Mouse (Mus musculus) limb, embryonic 10.5 days (tissue): ENCODE results near the gene Lpcat2. TPM values are rescaled to one million over a fixed set of nuclear protein-coding genes. Genes with fewer than 3 reads are reported as not detected.

Source experiments
- DNase-seq: peaks from one replicate; pipeline ENCODE4 v3.0.0-alpha.2; 2017; ENCODE audit warnings: low spot score
- H3K27ac ChIP-seq: fragments of 300-500 bp; sonication (generic); 2 replicates; pipeline ENCODE4 v1.5.1; 2016; ENCODE audit warnings: mild to moderate bottlenecking
- H3K27me3 ChIP-seq: fragments of 300-500 bp; sonication (generic); 2 replicates; pipeline ENCODE4 v1.6.1; 2016; ENCODE audit warnings: low read depth, mild to moderate bottlenecking; ENCODE audit not compliant: poor library complexity, severe bottlenecking
- H3K36me3 ChIP-seq: fragments of 300-500 bp; sonication (generic); 2 replicates; pipeline ENCODE4 v1.6.1; 2016; ENCODE audit warnings: mild to moderate bottlenecking, moderate library complexity
- H3K4me1 ChIP-seq: fragments of 300-500 bp; sonication (generic); 2 replicates; pipeline ENCODE4 v1.6.1; 2016
- H3K4me3 ChIP-seq: fragments of 300-500 bp; sonication (generic); 2 replicates; pipeline ENCODE4 v1.5.1; 2016; ENCODE audit warnings: mild to moderate bottlenecking, moderate library complexity
- H3K9me3 ChIP-seq: fragments of 300-500 bp; sonication (generic); replicated peaks from 2 replicates; pipeline ENCODE4 v1.6.1; 2016; ENCODE audit warnings: mild to moderate bottlenecking
- WGBS: fragments of 180-500 bp; shearing (Covaris S2); methylation state at CpG from one replicate; pipeline ENCODE4 v1.1.7; 2016; 5-methylcytosine and 5-hydroxymethylcytosine counted together
- polyA plus RNA-seq: library from polyadenylated mRNA; unstranded; fragments of >200 nt; fragmentation: Nextera tagmentation; extraction: Ambion mirVana; gene quantifications from 2 replicates; pipeline ENCODE4 v1.2.1, GENCODE M21; 2016

Gene Lpcat2
- polyA plus RNA-seq, 1 experiment from 2014 or later: 7.8 TPM

DNA sequence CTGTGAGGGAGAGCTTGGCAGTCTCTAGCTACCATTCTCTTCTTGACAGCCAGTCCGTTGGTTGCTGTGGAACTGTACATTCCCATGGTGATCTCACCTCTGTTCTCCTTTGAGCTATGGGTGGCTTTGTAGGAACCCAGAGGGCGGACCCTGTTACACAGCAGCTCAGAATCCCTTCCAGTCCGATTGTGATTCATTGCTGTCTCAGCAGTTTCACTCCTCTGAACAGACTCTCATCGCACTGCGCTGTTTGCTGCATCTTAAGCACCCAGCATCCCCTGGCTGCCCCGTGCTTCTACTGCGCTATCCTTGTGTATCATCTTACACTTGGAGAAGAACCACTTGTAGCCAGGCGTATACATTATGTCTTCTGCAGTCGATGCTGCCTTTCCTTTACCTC lies 44.5 kb downstream of the Lpcat2 start:
- no peak for DNase-seq
- 88% methylated on average over 9 of the region's 9 CpGs for WGBS
- H3K27ac ChIP-seq: no peak overlapping the region
- no peaks in the 10 kb centered on the region for H3K4me1 ChIP-seq
- H3K9me3 ChIP-seq: no peaks in the 10 kb centered on the region
- H3K36me3 ChIP-seq: peaks cover 12% of the 10 kb centered on the region; the same call in 1 of the 2 replicates
- no peaks in the 10 kb centered on the region for H3K27me3 ChIP-seq
- H3K4me3 ChIP-seq: no peak overlapping the region

- WGBS: 94% methylated on average over 5 of the region's 5 CpGs
- no peak within 1 kb of the TSS for H3K27ac ChIP-seq
- no peak within 1 kb of the TSS for H3K4me3 ChIP-seq
- H3K9me3 ChIP-seq: no peaks in the 10 kb centered on the region
- no peak for DNase-seq
- H3K4me1 ChIP-seq: no peaks in the 10 kb centered on the region
- no peaks in the 10 kb centered on the region for H3K27me3 ChIP-seq
- peaks cover 12% of the 10 kb centered on the region; the same call in 1 of the 2 replicates for H3K36me3 ChIP-seq
Measured at GRCm38 (mm10) chr8:92901107-92901506, 46.0 kb downstream of the Lpcat2 start, which contains the start of gene Capns2. TSS of gene Capns2 (plus strand) at chr8:92901407.

DNA sequence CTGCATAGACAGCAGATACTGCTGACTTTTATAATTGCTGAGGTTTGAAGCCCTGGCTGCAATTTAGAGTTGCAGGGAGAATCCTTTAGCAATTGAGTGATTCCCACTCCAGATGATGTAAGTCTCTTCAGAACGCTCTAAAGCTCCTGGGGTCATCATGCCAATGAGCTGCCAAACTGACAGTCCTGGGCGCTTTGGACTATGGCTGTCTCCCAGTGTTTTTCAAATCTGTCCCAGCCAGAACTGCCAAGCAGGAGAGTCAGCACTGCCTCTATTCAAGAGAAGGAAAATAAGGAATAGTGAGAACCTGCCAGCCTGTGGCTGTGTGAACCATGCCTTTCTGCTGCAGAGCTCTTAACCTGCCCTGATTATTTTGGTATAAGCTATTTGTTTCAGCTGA lies 47.8 kb downstream of the Lpcat2 start:
- Histone ChIP-seq H3K9me3 (no peaks in the 10 kb centered on the region), H3K27ac (no peak overlapping the region), H3K36me3 (peaks cover 10% of the 10 kb centered on the region; the same call in 1 of the 2 replicates), H3K4me3 (no peak overlapping the region), H3K27me3 (no peaks in the 10 kb centered on the region), H3K4me1 (no peaks in the 10 kb centered on the region)
- 92% methylated on average over 2 of the region's 2 CpGs for WGBS
- DNase-seq: no peak

DNA sequence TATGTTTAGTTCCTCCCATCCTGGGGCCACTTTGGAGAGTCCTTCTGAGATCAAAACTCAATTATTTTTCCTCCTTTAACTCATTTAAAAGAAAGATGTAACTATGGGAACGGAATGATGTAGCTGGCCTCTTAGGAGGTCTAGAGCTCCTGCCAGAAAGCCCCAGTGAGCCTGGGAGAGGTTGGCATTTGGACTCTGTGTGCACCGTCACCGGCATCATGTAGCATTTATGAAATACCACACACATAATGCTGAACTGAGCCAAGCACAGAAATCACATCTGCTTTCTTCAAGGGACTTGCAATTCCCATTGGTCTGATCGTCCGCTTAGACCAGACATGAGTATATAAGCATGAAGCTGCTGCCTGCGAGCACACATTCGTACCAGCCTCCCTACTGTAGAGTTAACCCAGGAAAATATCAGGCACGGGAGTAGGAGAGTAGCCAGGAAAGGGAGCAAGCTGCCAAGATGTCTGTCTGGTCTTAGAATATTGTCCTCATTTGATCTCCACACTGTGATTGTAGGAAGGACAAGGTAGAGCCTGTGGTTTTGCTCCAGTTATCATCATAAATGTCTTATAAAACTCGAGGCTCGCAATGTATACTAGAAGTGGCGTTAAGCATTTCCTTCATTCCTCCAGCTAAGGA lies 48.5 kb downstream of the Lpcat2 start:
- Histone ChIP-seq H3K4me1 (no peaks in the 10 kb centered on the region), H3K36me3 (peaks cover 10% of the 10 kb centered on the region; the same call in 1 of the 2 replicates), H3K9me3 (no peaks in the 10 kb centered on the region), H3K4me3 (no peak overlapping the region), H3K27ac (no peak overlapping the region), H3K27me3 (no peaks in the 10 kb centered on the region)
- DNase-seq: no peak
- 93% methylated on average over 11 of the region's 11 CpGs for WGBS

DNA sequence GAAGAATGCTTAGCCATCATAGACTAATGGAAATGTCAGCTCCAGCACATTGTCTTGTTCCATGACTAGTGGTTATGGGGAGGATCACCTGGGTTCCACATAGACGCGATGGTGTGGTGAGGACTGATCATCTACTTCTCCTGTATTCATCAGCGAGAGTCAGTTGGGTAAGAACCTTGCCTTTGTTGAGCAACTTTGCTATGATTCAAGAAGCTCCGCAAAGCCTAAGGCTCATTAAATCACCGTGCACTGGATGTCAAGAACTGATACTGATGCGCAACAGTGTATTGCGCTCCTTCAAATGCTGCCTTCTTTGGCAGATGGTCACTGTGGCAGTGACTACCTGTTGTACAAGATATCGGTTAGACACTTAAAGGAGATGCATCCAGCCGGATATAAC lies 51.4 kb downstream of the Lpcat2 start:
- no peak overlapping the region for H3K27ac ChIP-seq
- no peaks in the 10 kb centered on the region for H3K27me3 ChIP-seq
- DNase-seq: no peak
- no peaks in the 10 kb centered on the region for H3K9me3 ChIP-seq
- no peak overlapping the region for H3K4me3 ChIP-seq
- peaks cover 7% of the 10 kb centered on the region; the same call in 1 of the 2 replicates for H3K36me3 ChIP-seq
- H3K4me1 ChIP-seq: no peaks in the 10 kb centered on the region
- 98% methylated on average over 9 of the region's 9 CpGs for WGBS

DNA sequence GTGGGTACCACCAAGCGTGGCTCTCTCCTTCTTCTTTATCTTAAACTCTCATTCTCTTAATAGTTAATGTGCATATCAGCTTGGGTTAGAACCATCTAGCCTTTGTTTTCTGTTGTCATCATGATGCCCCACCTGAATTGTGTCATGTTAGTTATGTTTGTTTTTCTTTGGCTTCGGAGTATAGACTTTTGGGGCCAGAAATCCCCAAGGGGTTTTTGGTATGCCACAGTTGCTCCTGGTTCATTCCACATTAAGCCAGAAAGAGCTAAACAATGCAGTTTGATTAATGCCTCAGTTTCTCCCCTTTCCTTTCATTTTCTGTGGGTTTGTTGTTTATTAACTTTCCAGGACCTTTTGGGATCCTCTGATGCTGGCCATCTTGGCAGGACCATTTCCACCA lies 53.3 kb downstream of the Lpcat2 start:
- no peaks in the 10 kb centered on the region for H3K27me3 ChIP-seq
- H3K27ac ChIP-seq: no peak overlapping the region
- DNase-seq: no peak
- H3K4me1 ChIP-seq: no peaks in the 10 kb centered on the region
- no peaks in the 10 kb centered on the region for H3K9me3 ChIP-seq
- no peak overlapping the region for H3K4me3 ChIP-seq
- H3K36me3 ChIP-seq: 0 out of 2 replicates have a peak, but pooled peaks cover 2% of the 10 kb centered on the region
- WGBS: 87% methylated on average over 2 of the region's 2 CpGs

- DNase-seq: no peak
- 90% methylated on average over 3 of the region's 3 CpGs for WGBS
- H3K27me3 ChIP-seq: no peaks in the 10 kb centered on the region
- H3K4me3 ChIP-seq: no peak overlapping the region
- H3K27ac ChIP-seq: no peak overlapping the region
- H3K9me3 ChIP-seq: no peaks in the 10 kb centered on the region
- H3K4me1 ChIP-seq: no peaks in the 10 kb centered on the region
- H3K36me3 ChIP-seq: 0 out of 2 replicates have a peak, but pooled peaks cover 6% of the 10 kb centered on the region
Measured at GRCm38 (mm10) chr8:92911477-92911876, 56.3 kb downstream of the Lpcat2 start.

DNA sequence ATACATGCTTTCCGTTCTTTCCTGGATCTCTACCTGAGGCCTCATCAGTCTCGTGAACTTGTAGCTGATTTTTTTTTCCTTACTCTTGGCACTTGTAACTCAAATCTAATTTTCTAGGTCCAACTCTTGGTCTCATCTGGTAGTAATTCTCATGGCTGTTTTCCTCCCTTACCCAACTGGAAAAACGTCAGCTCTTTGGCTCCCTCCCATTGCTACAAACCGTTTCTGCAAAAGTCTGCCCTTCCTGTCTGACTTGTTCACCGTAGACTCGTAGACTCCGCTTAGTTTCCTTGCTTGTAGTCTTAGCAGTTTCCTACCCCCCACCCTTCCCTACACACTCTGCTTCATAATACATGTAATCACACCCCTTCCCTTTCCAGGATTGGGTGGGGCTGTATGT lies 58.3 kb downstream of the Lpcat2 start:
- Histone ChIP-seq H3K27me3 (no peaks in the 10 kb centered on the region), H3K9me3 (no peaks in the 10 kb centered on the region), H3K27ac (no peak overlapping the region), H3K4me1 (no peaks in the 10 kb centered on the region), H3K36me3 (0 out of 2 replicates have a peak, but pooled peaks cover 6% of the 10 kb centered on the region), H3K4me3 (no peak overlapping the region)
- WGBS: 91% methylated on average over 7 of the region's 7 CpGs
- no peak for DNase-seq

GRCm38 (mm10) chr8:92916082-92916481 lies 60.9 kb downstream of the Lpcat2 start:
- 82% methylated on average over 3 of the region's 3 CpGs for WGBS
- Histone ChIP-seq H3K36me3 (0 out of 2 replicates have a peak, but pooled peaks cover 6% of the 10 kb centered on the region), H3K27me3 (no peaks in the 10 kb centered on the region), H3K4me3 (no peak overlapping the region), H3K4me1 (no peaks in the 10 kb centered on the region), H3K27ac (no peak overlapping the region), H3K9me3 (no peaks in the 10 kb centered on the region)
- DNase-seq: no peak

DNA sequence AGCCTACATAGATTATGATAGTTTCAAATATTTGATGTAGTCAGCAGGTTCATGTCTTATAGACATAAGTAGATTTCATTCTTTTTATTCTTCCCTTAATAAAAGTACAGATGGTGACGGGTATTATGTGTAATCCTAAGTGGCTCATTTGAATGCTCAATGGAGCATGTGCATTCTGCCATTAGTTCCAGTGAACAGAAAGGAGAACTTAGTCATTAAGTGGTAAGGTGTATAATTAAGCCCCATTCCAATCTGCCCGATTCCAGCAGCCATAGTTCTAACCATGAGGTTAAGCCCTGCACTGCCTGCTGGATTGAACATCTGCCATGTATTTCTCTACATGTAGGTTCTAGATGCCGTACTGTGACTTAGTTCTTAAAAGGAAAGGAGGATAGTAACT lies 66.6 kb downstream of the Lpcat2 start:
- DNase-seq: no peak
- 90% methylated on average over 3 of the region's 3 CpGs for WGBS
- Histone ChIP-seq H3K27me3 (no peaks in the 10 kb centered on the region), H3K4me3 (no peak overlapping the region), H3K4me1 (no peaks in the 10 kb centered on the region), H3K27ac (no peak overlapping the region), H3K36me3 (no peaks in the 10 kb centered on the region), H3K9me3 (no peaks in the 10 kb centered on the region)

DNA sequence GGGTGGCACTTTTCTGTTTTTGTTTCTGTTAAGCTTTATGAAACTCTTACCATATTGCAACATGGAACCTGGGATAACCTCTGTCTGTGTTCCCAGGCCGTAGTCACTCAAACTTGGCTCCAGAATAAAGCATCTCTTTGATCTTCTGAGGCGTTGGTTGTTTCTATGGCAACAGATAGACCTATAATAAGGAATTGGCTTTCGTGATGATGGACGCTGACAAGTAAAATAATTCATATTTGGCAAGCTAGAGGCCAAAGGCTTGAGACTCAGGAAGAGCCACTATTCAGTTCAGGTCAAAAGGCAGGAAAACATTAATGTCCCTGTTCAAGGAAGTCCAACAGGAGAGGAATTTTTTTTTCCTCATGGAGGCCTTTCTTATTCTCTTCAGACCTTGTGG lies 73.8 kb downstream of the Lpcat2 start:
- no peaks in the 10 kb centered on the region for H3K36me3 ChIP-seq
- no peak overlapping the region for H3K27ac ChIP-seq
- 79% methylated on average over 4 of the region's 4 CpGs for WGBS
- H3K27me3 ChIP-seq: no peaks in the 10 kb centered on the region
- no peaks in the 10 kb centered on the region for H3K9me3 ChIP-seq
- 0 out of 2 replicates have a peak, but pooled peaks cover 8% of the 10 kb centered on the region for H3K4me1 ChIP-seq
- DNase-seq: no peak
- H3K4me3 ChIP-seq: no peak overlapping the region

GRCm38 (mm10) chr8:92938056-92938455 lies 82.9 kb downstream of the Lpcat2 start:
- H3K4me3 ChIP-seq: no peak overlapping the region
- WGBS: 85% methylated on average over 4 of the region's 4 CpGs
- H3K4me1 ChIP-seq: no peaks in the 10 kb centered on the region
- no peak overlapping the region for H3K27ac ChIP-seq
- H3K27me3 ChIP-seq: no peaks in the 10 kb centered on the region
- H3K9me3 ChIP-seq: no peaks in the 10 kb centered on the region
- H3K36me3 ChIP-seq: no peaks in the 10 kb centered on the region
- DNase-seq: no peak

DNA sequence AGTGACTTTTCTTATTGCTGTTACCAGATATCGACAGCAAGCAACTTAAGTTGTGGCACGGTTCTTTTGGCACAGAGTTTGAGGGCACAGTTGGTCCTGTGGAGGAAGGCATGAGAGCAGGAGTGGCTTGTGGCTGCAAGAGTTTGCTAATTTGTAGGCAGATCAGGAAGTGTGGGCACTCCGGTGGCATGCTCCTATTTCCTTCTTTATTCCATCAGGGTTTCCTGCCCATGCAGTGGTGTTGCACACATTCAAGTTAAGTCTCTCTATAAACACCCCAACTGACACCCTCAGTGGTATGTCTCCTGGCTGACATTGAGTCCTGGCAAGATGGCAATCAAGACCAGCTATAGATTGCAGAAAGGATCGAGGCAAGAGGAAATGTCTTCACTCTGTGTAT lies 93.9 kb downstream of the Lpcat2 start:
- Histone ChIP-seq H3K36me3 (no peaks in the 10 kb centered on the region), H3K4me3 (no peak overlapping the region), H3K27ac (no peak overlapping the region), H3K9me3 (no peaks in the 10 kb centered on the region), H3K4me1 (no peaks in the 10 kb centered on the region), H3K27me3 (no peaks in the 10 kb centered on the region)
- DNase-seq: no peak
- WGBS: 92% methylated on average over 4 of the region's 4 CpGs
